Mouse (Mus musculus) heart, adult 2 months (tissue): ENCODE data around the gene Ctsh.

Experiments used
- CTCF ChIP-seq: fragments of 200-600 bp; IDR thresholded peaks from 2 replicates; pipeline ENCODE4 v1.8.1; 2022; ENCODE audit warnings: antibody characterized with exemption, mild to moderate bottlenecking, moderate library complexity
- POLR2A ChIP-seq: fragments of 200-500 bp; IDR thresholded peaks from 2 replicates; pipeline ENCODE4 v1.6.1; 2011; ENCODE audit warnings: mild to moderate bottlenecking, low read depth, low read length, control low read depth; ENCODE audit not compliant: insufficient read depth

GRCm38 (mm10) chr9:90021442-90021841 is 32.5 kb upstream of the Ctsh start:
- TF ChIP-seq POLR2A (no peak), CTCF (no peak)
